Mouse (Mus musculus): ENCODE results near the gene Ern1. TPM values are rescaled to one million over a fixed set of nuclear protein-coding genes. Genes with fewer than 3 reads are reported as not detected.
A peak's percentile ranks its signal among the peaks of the same experiment; 100 is the strongest.

The Ern1 gene
- total RNA-seq (2014; rRNA removed) (18.2 and 24.1 TPM in 2 replicates), polyA plus RNA-seq (2012; rRNA removed) (36.3 and 52.8 TPM in 2 replicates)

DNA sequence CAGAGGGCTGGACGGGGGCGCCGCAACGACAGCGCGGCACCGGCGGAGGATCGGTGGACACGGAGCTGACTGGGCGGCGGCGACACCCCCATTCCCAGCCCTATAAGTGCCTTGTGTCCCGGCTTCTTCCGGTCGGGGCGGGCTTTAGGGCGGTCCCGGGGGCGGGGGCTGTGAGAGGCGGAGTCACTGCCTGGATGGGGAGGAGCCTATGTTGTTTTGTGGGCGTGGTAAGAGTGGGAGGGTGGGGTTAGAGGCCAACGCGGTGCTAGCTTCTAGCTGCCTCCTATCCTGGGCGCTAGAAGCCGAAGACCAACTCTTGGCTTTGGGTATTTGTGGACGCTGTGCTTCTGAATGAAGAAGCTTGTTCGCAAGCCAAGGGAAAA lies at the start of gene Ern1:
TSS of gene Ern1 (minus strand) at position 120 of the 383 bp plus-strand sequence.
- under 1% methylated on average over 28 of the region's 28 CpGs for WGBS
- Histone ChIP-seq H3K4me1 (ENCODE audit: control insufficient read depth, insufficient read depth, low read length) (peaks cover 34% of the 10 kb centered on the region), H3K79me2 (ENCODE audit: control insufficient read depth, insufficient read depth, low read length) (peaks cover 18% of the 10 kb centered on the region), H3K27ac (replicated peaks; ENCODE audit: insufficient read depth, low read depth, low read length) (peak within 1 kb of the TSS; percentile 94), H3K27me3 (ENCODE audit: control insufficient read depth, insufficient read depth, low read length) (no peaks in the 10 kb centered on the region), H3K36me3 (ENCODE audit: control insufficient read depth, insufficient read depth, low read length) (no peaks in the 10 kb centered on the region), H3K9ac (ENCODE audit: low read depth, low read length) (peak within 1 kb of the TSS; percentile 99), H3K4me3 (ENCODE audit: insufficient read depth, low read depth, low read length) (peak within 1 kb of the TSS; percentile 93)
- TF ChIP-seq POLR2A (IDR thresholded peaks at IDR 0.05; ENCODE audit: extremely low read depth, insufficient read depth, low read length) (peak; percentile 98), CTCF (IDR thresholded peaks at IDR 0.05; ENCODE audit: low read depth, low read length) (no peak)
- peak; percentile 86 for DNase-seq (ENCODE audit: extremely low read depth, low read depth, low spot score)

- peak overlapping the region; percentile 86 for H3K27ac ChIP-seq (replicated peaks; ENCODE audit: insufficient read depth, low read depth, low read length)
- no peak for DNase-seq (ENCODE audit: extremely low read depth, low read depth, low spot score)
- 75% methylated on average over 11 of the region's 11 CpGs for WGBS
Measured at GRCm38 (mm10) chr11:106536253-106536912, 48.7 kb upstream of the Ern1 start.

GRCm38 (mm10) chr11:106535660-106536252 lies 48.1 kb upstream of the Ern1 start:
- 65% methylated on average over 9 of the region's 9 CpGs for WGBS
- TF ChIP-seq CTCF (IDR thresholded peaks at IDR 0.05; ENCODE audit: low read depth, low read length) (no peak), POLR2A (IDR thresholded peaks at IDR 0.05; ENCODE audit: extremely low read depth, insufficient read depth, low read length) (no peak)
- H3K4me1 ChIP-seq (ENCODE audit: control insufficient read depth, insufficient read depth, low read length) = peaks cover 8% of the 10 kb centered on the region
- H3K27ac ChIP-seq (replicated peaks; ENCODE audit: insufficient read depth, low read depth, low read length) = peak overlapping the region; percentile 39
- peak; percentile 48 for DNase-seq (ENCODE audit: extremely low read depth, low read depth, low spot score)
- no peak overlapping the region for H3K4me3 ChIP-seq (ENCODE audit: insufficient read depth, low read depth, low read length)
- no peak overlapping the region for H3K9ac ChIP-seq (ENCODE audit: low read depth, low read length)
- H3K36me3 ChIP-seq (ENCODE audit: control insufficient read depth, insufficient read depth, low read length) = peaks cover 12% of the 10 kb centered on the region
- H3K27me3 ChIP-seq (ENCODE audit: control insufficient read depth, insufficient read depth, low read length) = no peaks in the 10 kb centered on the region
- 0 out of 2 replicates have a peak, but pooled peaks cover 2% of the 10 kb centered on the region for H3K79me2 ChIP-seq (ENCODE audit: control insufficient read depth, insufficient read depth, low read length)

More at GRCm38 (mm10) chr11:106536253-106536912, 48.7 kb upstream of the Ern1 start:
- Histone ChIP-seq H3K9ac (ENCODE audit: low read depth, low read length) (no peak overlapping the region), H3K4me3 (ENCODE audit: insufficient read depth, low read depth, low read length) (no peak overlapping the region), H3K27me3 (ENCODE audit: control insufficient read depth, insufficient read depth, low read length) (no peaks in the 10 kb centered on the region), H3K79me2 (ENCODE audit: control insufficient read depth, insufficient read depth, low read length) (0 out of 2 replicates have a peak, but pooled peaks cover 2% of the 10 kb centered on the region), H3K36me3 (ENCODE audit: control insufficient read depth, insufficient read depth, low read length) (peaks cover 12% of the 10 kb centered on the region), H3K4me1 (ENCODE audit: control insufficient read depth, insufficient read depth, low read length) (peaks cover 8% of the 10 kb centered on the region)
- TF ChIP-seq CTCF (IDR thresholded peaks at IDR 0.05; ENCODE audit: low read depth, low read length) (no peak), POLR2A (IDR thresholded peaks at IDR 0.05; ENCODE audit: extremely low read depth, insufficient read depth, low read length) (no peak)

DNA sequence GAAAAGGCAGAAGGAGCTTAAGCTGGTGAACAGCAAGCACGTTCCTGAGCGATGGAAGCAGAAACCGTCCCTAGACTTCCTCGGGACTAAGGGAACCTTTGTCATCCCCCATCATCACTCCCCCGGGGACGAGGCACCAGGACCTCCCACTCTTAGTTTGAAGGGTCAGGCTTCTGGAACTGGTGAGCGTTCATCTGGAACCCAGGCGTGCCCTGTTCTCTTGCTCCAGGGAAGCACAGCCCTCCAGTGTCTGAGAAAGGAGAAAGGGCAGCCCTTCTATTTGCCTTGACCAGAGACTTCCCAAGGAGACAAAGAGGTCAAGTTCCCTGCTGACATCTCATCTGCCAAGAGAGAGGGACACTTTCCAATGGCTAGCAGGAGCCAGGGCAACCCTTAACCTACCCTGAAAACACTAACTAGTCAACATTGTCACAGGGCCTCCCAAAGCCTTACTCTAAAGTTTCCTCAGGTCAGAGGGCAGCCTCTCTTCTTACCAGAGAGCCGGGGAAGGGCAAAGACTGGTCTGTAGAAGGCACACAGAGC lies 44.7 kb upstream of the Ern1 start:
- peaks cover 14% of the 10 kb centered on the region for H3K36me3 ChIP-seq (ENCODE audit: control insufficient read depth, insufficient read depth, low read length)
- peaks cover 31% of the 10 kb centered on the region for H3K4me1 ChIP-seq (ENCODE audit: control insufficient read depth, insufficient read depth, low read length)
- H3K9ac ChIP-seq (ENCODE audit: low read depth, low read length) = no peak overlapping the region
- 86% methylated on average over 9 of the region's 9 CpGs for WGBS
- peak; percentile 66 for DNase-seq (ENCODE audit: extremely low read depth, low read depth, low spot score)
- no peaks in the 10 kb centered on the region for H3K27me3 ChIP-seq (ENCODE audit: control insufficient read depth, insufficient read depth, low read length)
- H3K27ac ChIP-seq (replicated peaks; ENCODE audit: insufficient read depth, low read depth, low read length) = no peak overlapping the region
- H3K79me2 ChIP-seq (ENCODE audit: control insufficient read depth, insufficient read depth, low read length) = no peaks in the 10 kb centered on the region; the same call in 1 of the 2 replicates
- H3K4me3 ChIP-seq (ENCODE audit: insufficient read depth, low read depth, low read length) = no peak overlapping the region
- no peak for TF ChIP-seq POLR2A (IDR thresholded peaks at IDR 0.05; ENCODE audit: extremely low read depth, insufficient read depth, low read length)
- no peak for TF ChIP-seq CTCF (IDR thresholded peaks at IDR 0.05; ENCODE audit: low read depth, low read length)

GRCm38 (mm10) chr11:106529786-106530185 lies 42.1 kb upstream of the Ern1 start:
- WGBS = 34% methylated on average over 5 of the region's 5 CpGs
- DNase-seq (ENCODE audit: extremely low read depth, low read depth, low spot score) = peak; percentile 66
- peaks cover 20% of the 10 kb centered on the region for H3K36me3 ChIP-seq (ENCODE audit: control insufficient read depth, insufficient read depth, low read length)
- H3K27me3 ChIP-seq (ENCODE audit: control insufficient read depth, insufficient read depth, low read length) = no peaks in the 10 kb centered on the region
- H3K9ac ChIP-seq (ENCODE audit: low read depth, low read length) = no peak overlapping the region
- TF ChIP-seq CTCF (IDR thresholded peaks at IDR 0.05; ENCODE audit: low read depth, low read length) (no peak), POLR2A (IDR thresholded peaks at IDR 0.05; ENCODE audit: extremely low read depth, insufficient read depth, low read length) (no peak)
- H3K27ac ChIP-seq (replicated peaks; ENCODE audit: insufficient read depth, low read depth, low read length) = peak overlapping the region; percentile 47
- H3K4me3 ChIP-seq (ENCODE audit: insufficient read depth, low read depth, low read length) = no peak overlapping the region
- peaks cover 6% of the 10 kb centered on the region; the same call in 1 of the 2 replicates for H3K79me2 ChIP-seq (ENCODE audit: control insufficient read depth, insufficient read depth, low read length)
- H3K4me1 ChIP-seq (ENCODE audit: control insufficient read depth, insufficient read depth, low read length) = peaks cover 28% of the 10 kb centered on the region

All from liver, adult 2 months (tissue).